Mouse (Mus musculus): ENCODE data around the gene Sowahd.

Gene Sowahd

GRCm38 (mm10) chrX:37095106-37095768, 46.6 kb downstream of the Sowahd start:
- DNase-seq (ENCODE audit: low spot score): no peak

GRCm38 (mm10) chrX:37098681-37099080, 50.0 kb downstream of the Sowahd start:
- DNase-seq (ENCODE audit: low spot score): no peak

Measured in urinary bladder, postnatal 25 days (tissue).